Comparison of ENCODE assay signal across 19 mouse cellular contexts in genomic region chr17:13188846-13189245, GRCm38 (mm10). TPM values are rescaled to one million over a fixed set of nuclear protein-coding genes. Genes with fewer than 3 reads are reported as not detected.
"Had no signal": no experiment of that assay in that cellular context is flagged by ENCODE, and none has a peak within 500 bp of the region (broad histone marks: within the 10 kb centered on the region; RNA-seq: fewer than 3 reads in every experiment).

No protein-coding gene starts in this region.

RNA-seq across cellular contexts. Expression of gene Smok2a, which starts 32.1 kb away (rescaled TPM):
- total RNA-seq: layer of hippocampus, adult 2 months; layer of hippocampus, postnatal 25 days; left cerebral cortex, adult 18-20 months; left cerebral cortex, postnatal 25 days had no signal
- polyA plus RNA-seq: kidney, adult 2 months; kidney, embryonic 14.5 days; kidney, postnatal 0 days; large intestine, adult 2 months; limb, embryonic 10.5 days; limb, embryonic 13.5 days; liver, embryonic 12.5 days; liver, embryonic 15.5 days; lung, embryonic 15.5 days; midbrain, embryonic 13.5 days; midbrain, embryonic 16.5 days; neural tube, embryonic 12.5 days; neural tube, embryonic 15.5 days; stomach, embryonic 15.5 days; thymus, postnatal 0 days had no signal

RNA-seq across cellular contexts. Expression of gene Smok2b, which starts 41.2 kb away (rescaled TPM):
- total RNA-seq: layer of hippocampus, adult 2 months; layer of hippocampus, postnatal 25 days; left cerebral cortex, postnatal 25 days had no signal
- polyA plus RNA-seq: kidney, adult 2 months; kidney, embryonic 14.5 days; kidney, postnatal 0 days; large intestine, adult 2 months; limb, embryonic 10.5 days; limb, embryonic 13.5 days; liver, embryonic 12.5 days; liver, embryonic 15.5 days; lung, embryonic 15.5 days; midbrain, embryonic 13.5 days; midbrain, embryonic 16.5 days; neural tube, embryonic 12.5 days; neural tube, embryonic 15.5 days; stomach, embryonic 15.5 days; thymus, postnatal 0 days had no signal

RNA-seq across cellular contexts. Expression of gene Unc93a, which starts 57.2 kb away (rescaled TPM):
- total RNA-seq: layer of hippocampus, adult 2 months; layer of hippocampus, postnatal 25 days; left cerebral cortex, adult 18-20 months had no signal
- polyA plus RNA-seq: kidney, adult 2 months; kidney, embryonic 14.5 days; kidney, postnatal 0 days; limb, embryonic 10.5 days; liver, embryonic 12.5 days; liver, embryonic 15.5 days; lung, embryonic 15.5 days; midbrain, embryonic 16.5 days; neural tube, embryonic 12.5 days; neural tube, embryonic 15.5 days; stomach, embryonic 15.5 days had no signal
